Mouse (Mus musculus): ENCODE results near the gene Slc1a7. TPM values are rescaled to one million over a fixed set of nuclear protein-coding genes. Genes with fewer than 3 reads are reported as not detected.

The Slc1a7 gene
- total RNA-seq, 2 experiments from 2014 or later, result 0.13 to 0.37 TPM

DNA sequence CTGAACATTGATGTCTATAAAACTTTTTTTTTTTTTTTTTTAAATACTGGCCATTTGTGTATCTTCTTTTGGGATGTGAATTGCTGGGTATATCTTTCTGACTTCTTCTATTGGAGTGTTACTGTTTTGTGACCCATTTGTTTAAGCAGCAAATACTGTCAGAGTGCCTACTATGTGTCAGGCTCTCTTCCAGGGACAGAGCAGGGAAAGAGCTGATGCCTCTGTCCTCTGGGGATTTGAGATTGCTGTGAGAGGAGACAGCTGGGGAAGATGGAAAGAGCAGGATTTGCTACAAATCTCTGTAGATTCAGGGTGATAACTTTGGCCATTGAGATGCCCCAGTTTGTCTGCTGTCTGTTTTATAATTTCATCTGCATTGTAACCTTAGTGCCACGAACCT lies 31.2 kb downstream of the Slc1a7 start:
- no peak for DNase-seq
- intact Hi-C loops (cut with DNase I), result no loop called here

DNA sequence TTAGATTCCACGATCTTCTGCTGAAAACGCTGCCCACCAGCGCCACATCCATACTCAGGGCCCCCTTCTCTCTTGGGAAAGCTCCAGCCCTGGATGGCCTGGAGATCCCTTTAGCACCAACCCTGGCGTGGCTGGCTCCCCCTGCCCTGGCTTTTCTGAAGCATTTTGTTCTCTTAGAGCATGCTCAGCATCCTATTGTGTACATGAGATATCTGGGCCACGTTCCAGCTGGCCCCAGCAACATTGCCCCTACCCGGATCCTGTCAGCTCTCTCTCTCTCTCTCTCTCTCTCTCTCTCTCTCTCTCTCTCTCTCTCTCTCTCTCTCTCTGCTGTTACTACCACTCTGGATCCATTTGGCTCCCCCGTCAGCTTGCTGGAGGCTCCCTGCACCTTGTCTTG lies 37.2 kb downstream of the Slc1a7 start:
- intact Hi-C loops (cut with DNase I), result no loop called here
- no peak for DNase-seq

DNA sequence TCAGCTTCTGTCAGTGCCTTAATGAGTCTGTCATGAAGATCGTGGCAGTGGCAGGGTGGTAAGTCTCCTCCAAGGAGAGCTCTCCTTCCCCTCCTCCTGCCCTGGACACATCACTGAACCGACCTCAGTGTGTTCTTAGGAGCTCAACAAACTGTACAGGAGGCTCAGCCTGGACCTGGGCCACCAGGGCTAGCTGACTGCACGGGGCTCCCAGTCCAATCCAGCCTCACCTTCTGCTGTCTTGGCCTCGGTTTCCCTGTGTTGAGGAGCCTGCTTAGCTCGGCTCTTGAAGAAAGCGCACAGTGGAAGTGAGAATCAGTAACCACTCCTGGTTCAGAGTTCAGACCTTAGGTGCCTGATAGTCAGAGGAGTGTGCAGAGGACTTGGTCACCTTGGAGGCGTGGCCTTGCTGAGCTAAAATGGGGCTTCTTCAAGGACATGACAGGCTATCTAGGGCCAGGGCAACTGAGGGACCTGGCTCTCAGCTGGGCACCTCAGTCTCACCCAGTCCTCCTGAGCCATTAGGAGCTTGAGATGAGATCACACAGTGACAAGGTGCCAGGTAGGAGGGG lies 39.5 kb downstream of the Slc1a7 start:
- DNase-seq, result no peak
- intact Hi-C loops (cut with DNase I), result no loop called here

DNA sequence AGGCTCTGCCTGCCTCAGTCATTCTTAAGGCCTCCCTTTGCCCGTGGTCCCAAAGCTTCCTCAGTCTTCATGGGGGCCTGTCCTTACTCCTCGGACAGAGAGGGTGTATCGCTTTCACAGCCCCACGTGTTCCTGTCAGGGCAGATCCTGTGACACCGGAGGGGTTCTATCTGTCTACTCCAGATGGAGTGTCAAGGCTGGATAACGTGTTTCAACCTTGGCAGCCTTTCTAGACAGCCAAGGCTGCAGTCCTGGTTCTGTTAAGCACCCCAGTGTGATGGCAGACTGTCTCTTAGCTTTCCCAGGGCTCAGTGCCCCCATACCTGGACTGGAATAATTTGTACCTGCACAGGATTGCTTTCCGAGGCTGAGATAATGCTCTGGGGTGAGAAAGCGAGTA lies 40.4 kb downstream of the Slc1a7 start:
- intact Hi-C loops (cut with DNase I), result no loop called here
- no peak for DNase-seq

DNA sequence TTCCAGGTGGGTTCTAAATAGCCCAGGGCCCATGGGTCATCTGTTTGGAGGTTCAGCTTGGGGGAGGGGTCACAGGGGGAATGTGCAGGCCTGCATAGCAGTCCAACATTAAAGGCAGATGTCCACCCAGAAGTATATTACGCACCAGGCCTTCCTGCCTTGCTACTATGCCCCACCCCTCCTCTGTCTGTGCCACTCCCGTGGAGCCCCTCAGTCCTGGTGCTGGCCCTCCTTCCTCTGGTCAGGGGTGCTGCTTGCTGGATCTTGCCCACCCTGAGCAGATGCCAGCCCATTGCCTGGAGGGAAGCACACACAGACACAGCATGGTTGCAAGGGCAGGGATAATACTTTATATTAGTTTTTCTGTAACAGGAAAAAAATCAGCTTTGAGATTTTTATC lies 46.3 kb downstream of the Slc1a7 start:
- DNase-seq, result no peak
- intact Hi-C loops (cut with DNase I), result no loop called here

DNA sequence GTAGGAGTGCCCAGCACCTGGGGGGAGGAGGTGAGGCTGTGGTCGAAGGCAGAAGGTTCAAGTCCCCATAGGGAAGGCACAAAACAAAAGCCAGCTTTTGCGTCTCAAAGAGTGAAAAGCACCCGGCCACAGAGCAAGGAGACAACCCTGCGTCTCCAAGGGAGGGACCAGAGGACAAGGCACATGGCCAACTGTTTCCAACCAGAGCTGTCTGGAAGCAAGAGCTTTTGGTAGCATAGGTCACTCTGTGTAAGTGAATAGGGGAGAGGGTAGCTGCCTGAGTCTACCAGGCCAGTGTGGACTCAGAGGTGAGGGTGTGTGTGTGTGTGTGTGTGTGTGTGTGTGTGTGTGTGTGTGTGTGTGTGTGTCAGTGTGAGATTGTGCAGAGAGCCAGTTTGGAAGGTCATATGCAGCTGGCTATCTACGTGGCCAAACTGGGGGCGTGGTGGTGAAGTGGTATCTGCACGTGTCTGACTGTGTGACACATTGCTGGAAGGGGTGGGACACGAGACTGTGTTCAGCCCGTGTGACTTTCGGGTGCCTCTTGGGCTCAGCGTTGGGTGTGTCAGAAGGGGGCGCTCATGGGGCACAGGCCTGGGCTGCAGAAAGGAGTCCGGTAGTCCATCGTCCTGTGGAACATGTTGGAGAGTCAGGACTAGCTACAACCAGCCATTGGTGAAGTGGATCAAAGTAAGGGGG lies 47.1 kb downstream of the Slc1a7 start:
- peak; percentile 72 to 80 for DNase-seq
- intact Hi-C loops (cut with DNase I), result no loop called here

DNA sequence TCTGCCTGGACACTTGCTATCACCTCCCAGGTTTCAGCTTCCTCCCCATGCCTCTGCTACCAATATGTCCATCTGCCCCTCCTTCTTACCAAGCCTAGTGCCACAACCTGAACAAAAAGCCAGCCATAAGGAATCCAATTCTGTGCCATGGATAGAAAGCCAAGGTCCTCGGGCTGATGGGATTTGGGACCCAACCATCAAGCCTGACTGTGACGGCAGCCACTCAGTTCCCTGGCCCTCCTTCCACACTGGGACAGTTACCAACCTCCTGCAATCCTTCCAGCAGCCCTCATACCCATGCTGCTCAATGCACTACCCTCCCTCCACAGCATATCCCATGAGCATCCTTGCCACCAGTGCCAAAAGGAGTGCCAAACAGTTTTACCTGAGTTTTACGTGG lies 48.2 kb downstream of the Slc1a7 start:
- intact Hi-C loops (cut with DNase I), result no loop called here
- DNase-seq, result no peak

DNA sequence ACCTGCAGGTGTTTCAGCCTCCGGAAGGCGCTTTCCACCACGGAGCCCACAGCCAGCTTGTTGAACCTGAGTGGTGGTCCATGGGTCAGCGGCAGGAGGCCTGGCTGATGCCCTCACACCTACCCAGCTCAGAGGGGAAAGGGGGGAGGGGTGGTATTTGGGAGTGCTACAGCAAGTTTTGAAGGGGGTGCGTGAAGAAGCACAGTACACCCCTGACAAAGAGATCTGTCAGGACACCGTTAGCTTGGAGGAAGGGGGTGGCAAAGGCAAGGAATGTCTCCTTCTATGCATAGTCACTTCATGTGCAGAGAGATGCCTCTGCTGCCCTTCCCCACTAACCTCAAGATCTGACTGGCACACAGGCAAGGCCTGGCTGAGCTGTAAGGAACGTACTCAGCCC lies 49.7 kb downstream of the Slc1a7 start:
- intact Hi-C loops (cut with DNase I), result no loop called here

DNA sequence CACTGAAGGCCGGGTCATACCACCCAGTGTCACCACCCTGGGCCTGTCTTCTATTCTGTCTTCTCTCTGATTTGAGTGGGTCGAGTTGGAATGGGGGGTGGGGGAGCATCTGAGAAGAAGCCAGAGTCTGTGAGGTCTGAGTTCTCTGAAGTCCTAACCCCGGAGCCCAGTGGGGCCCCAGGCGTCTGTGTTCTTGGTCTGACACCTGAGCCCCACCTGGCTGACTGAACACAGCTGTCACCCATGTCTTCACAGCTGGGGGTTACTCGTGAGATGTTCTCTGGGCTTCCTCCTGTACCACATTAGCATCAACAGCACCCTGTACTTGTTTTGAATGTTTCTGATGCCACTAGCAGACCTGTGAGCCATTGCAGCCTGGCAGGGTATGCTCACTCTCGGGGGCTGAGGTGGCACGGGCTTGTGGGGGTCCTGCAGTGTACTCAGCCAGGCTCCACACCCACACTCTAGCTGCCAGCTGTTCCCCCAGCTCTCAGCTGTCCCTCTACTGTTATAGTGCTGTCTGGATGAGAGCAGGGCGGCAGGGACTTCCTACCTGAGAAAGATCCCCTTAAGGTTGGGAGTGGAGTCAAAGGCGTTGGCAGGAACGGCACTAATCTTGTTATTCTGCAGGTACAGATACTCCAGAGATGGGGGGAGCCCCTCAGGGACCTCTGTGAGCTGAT lies 50.2 kb downstream of the Slc1a7 start:
- intact Hi-C loops (cut with DNase I), result no loop called here

More for the DNA sequence above, 49.7 kb downstream of the Slc1a7 start:
- no peak for DNase-seq

DNA sequence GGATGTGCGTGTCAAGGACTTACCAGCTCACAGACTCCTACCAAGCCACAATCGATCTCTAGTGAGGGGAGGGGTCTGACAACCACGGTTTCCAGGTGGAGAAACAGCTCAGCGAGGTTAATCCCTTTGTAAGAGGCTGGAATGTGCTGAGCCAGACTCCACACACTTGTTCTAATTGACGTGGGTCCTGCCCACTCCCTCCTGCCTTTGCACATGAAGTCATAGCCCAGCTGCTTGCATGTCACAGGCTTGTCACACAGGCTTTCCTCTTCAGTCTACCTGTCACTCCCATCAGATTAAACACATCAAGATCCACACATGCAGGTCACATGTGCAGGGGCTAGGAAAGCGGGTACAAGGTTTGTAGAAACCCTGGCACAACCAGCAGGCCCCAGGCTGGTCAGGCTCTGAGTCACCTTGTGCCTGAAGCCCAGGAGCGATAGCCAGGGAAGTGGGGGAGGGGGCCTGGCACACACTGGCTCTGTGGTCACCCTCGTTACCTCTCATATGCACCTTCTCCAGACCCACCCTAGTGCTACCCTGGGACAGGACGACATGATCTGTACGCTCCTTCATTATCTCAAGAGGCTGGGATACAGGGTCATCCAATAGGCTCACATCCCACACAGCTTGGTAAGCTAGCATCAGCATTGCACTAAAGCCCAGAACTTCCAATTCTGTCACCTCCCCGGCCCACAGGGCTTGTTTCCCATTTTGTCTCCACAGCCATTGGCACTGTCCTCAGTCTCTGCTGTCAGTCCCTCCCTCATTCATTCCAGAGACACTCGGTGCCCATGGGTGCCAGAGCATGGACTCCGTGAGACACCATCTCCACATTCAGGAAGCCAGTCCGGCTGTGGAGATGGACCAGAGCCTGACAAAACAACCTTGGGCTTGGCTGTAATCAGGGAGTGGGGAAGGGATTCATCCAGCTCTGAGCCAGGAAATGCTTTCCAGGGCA lies 51.1 kb downstream of the Slc1a7 start:
- peak in 1 of 2 experiments; percentile 37 for DNase-seq
- intact Hi-C loops (cut with DNase I), result no loop called here

More for the DNA sequence above, 50.2 kb downstream of the Slc1a7 start:
- DNase-seq, result no peak

DNA sequence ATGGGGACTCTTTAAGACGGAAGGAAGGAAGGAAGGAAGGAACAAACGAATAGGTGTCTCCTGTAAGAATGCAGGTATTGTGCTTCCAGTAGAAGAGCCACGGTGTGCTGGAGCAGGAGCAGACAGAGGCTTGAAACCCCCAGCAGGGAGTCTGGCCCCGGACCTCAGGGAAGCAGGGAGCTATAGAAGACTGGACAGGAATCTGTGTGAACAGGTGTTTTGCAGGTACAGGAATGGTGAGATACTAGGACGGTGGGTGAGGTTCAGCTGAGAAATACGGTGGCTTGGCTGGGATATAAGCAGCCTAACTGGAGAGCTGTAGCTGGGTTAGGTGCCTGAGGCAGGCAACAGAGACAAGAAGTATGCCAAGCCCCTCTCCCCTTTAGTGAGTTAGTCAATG lies 52.0 kb downstream of the Slc1a7 start:
- intact Hi-C loops (cut with DNase I), result no loop called here
- no peak for DNase-seq

DNA sequence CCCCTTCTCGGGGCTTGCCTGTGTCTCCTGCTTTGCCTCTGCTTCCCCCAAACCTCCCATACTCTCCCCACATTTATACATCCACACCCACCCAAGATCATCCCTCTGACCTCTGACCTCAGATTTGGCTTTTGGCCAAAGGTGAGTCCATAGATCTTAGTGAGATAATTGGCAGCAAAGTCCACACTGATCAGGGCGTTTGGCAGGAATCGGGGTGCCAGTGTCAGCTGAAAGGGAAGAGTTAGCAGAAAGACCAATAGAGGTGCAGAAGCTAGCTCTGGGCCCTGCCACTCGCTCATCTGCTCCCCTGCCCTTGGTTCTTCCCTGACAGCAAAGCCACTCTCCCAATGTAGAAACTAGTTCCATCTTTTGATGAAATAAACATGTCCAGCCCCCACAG lies 55.1 kb downstream of the Slc1a7 start:
- intact Hi-C loops (cut with DNase I), result no loop called here
- DNase-seq, result no peak

DNA sequence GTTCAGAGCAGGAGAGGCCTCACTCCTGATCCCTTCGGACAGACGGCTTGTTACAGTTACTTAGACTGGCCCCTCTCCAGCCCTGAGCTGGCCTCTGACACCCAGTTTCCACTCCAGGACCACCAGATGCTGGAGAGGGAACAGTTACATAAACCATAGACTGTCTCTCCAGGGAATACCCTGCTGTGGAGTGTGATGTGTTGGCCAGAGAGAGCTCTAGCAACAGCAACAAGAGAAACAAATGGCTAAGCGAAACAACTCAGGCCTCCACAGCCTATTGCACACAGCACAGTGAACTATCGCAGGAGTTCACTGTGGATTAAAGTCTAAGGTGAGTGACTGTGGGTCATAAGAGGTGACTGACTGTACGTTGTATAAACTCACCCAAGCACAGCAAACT lies 56.5 kb downstream of the Slc1a7 start:
- peak; percentile 65 to 69 for DNase-seq
- intact Hi-C loops (cut with DNase I), result no loop called here

DNA sequence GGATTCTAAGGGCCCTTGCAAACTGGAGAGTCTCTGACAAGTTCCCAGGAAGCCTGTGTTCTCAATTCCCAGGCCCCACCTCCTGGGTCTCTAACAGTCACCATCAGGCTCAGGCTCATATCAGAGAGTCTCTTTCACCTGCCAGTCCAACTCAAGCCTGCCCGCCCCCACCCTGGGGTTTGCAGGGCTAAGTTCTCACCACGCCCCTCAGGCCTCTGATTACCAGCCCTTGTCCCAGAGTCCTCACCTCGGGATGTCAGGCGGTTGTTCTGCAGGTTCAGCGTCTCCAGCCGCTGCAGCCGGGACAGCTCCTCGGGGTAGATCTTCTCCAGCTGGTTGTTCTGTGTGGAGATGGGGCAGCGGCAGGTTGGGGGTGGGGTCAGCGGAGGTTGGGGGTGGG lies 57.1 kb downstream of the Slc1a7 start:
- intact Hi-C loops (cut with DNase I), result no loop called here
- DNase-seq, result no peak

DNA sequence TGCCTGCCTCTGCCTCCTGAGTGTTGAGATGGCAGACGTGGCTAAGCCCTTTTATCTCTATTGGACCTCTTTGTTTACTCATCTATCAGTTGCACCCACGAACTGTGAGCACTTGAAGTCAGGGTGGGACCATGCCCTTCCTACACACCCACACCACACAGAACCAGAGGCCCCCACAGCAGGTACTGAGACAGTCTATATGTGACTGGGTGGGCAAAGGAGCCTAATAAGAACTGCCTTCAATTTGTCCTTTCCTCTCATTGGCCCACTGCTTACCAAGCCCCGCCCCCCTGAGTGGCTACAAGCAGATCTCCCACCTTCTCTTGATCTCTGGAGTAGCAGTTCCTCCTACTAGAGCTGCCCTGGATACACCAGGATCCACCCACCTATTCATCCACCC lies 58.1 kb downstream of the Slc1a7 start:
- intact Hi-C loops (cut with DNase I), result no loop called here
- DNase-seq, result no peak

DNA sequence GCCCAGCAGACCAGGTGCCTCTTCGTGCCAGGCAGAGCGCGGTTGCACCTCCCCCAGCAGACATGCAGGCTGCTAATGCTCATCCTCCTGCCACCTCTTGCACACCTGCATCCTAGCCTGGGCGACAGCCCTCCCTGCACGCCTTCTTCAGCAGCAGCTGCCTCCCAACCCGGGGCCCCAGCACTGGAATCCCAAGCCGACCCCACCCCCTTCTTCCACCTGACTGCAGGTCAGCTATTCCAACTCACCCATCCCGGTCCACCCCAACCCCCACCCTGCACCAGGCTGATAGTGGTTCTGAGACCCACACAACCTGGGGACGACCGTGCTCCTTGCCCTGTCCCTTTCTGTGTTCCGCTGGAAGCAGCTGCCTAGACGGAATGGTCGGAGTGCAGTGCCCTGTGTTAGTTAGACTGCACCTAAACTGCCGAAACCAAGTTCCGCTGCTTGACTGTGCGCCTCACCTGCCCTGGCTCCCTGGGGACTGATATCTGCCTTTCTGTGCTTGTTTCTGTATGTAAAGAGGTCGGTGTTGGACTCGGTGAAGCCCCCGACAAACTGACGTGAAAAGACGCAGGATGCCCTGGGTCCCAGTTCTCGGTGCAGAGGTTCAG lies 62.9 kb downstream of the Slc1a7 start:
- intact Hi-C loops (cut with DNase I), result no loop called here
- no peak for DNase-seq

DNA sequence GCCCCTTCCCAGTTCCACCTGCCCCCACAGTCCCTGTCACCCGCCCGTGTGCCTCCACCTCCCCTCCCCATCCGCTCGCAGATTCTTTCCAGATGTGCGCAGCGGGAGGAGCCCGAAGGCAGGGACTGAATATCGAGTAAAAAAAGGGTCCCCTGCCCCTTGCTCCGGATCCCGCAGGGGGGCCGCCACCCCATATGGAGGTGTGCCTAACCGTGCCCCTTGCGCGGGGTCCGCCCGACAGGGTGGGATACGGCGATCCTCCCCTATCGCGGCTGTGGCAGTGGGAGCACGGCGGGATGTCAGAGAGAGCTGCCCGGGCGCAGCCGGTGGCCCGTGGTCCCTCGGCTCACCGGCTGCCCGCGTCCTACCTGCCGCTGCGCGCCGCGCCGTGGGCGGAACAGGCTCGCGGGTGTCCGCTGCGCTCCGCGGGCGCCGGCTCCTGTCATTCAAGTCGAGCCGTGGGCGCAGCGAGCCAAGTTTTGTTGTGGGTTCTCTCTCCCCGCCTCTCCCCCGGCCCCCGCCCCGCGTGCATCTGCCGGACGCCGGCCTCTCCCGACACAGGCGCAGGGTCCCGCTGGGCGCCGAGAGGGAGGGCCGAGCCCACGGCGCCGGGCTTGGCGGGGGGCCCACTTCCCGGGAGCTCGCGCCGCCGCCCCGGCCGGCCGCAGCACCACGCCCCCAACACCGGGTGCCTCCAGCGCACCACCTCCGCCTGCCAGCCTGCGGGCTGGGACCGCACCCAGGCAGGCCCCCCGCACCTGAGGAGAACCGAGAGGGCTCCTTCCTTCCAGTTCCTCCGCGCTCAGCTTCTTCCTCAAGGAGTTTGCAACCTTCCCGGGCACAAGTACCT lies 63.6 kb downstream of the Slc1a7 start:
- intact Hi-C loops (cut with DNase I), result no loop called here

DNA sequence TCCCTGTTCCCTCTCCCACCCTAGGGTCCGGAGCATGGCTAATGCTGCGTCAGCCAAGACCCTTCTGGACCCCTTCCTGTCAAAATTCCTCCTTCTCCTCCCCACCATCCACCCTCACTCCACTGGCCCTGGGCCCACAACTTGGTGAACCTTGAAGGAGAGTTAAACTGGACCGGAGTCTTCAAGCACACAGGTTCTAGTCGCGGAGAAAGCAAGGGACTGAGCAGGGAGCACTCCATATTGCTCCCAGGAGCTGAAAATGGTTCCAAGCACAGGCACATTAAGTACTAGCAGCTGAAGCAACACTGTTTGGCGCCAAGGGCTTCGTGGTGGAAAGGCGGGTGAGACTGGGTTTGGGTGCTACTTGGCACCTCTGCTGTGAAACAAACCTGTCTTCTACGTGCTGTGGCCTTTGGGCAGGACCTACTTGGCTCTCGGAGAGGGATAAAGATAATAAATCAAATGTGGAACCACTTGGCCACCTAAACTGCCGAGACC lies 64.3 kb downstream of the Slc1a7 start:
- intact Hi-C loops (cut with DNase I), result no loop called here
- no peak for DNase-seq

More for the DNA sequence above, 63.6 kb downstream of the Slc1a7 start:
- DNase-seq, result peak; percentile 56 to 69

DNA sequence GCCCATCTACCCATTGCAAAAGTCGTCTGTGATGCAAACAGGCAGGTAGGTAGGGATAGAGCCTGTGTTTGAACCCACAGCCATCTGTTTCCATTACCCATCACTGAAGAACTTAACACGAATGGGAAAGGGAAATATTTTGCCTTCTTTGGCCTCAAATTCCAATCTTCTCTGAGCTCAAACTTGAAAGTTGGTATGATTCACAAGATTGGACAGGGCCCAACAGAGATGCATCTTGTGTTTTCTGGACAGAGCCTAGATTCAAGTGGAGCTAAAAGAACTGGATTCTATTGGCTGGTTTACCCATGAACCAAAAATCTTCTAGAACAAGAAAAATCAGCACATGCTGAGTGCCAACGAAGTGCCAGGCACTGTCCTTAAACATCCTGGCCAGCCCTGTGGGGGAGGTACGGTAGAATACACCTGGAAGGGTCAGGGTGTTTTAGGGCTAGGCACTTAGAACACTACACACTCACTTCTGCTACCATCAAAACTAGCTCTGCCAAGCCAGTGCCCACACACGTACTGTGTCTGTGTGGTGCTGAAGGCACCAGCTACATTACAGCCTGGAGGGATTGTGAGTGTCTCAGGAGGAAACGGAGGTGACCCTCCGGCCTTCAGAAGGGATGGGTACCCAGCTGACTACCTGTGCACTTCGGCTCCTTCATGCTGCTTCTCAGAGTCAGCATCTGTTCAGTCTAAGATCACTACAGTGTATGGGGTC lies 65.1 kb downstream of the Slc1a7 start:
- intact Hi-C loops (cut with DNase I), result no loop called here

More for the DNA sequence above, 65.1 kb downstream of the Slc1a7 start:
- DNase-seq, result no peak

All from gastrocnemius, postnatal 36 days (tissue).